Mouse (Mus musculus) E14TG2a.4 (cell line): ENCODE data around the gene Rcsd1.

Experiments used
- CTCF ChIP-seq: conservative IDR thresholded peaks from 2 replicates; pipeline ENCODE4 v1.5.1; 2014; ENCODE audit warnings: low read length
- NANOG ChIP-seq: IDR thresholded peaks from 2 replicates; pipeline ENCODE4 v1.6.1; 2014; ENCODE audit warnings: borderline replicate concordance, low read length, mixed read lengths
- POU5F1 ChIP-seq: IDR thresholded peaks from 2 replicates; pipeline ENCODE4 v1.6.1; 2014; ENCODE audit warnings: low read length, borderline replicate concordance

GRCm38 (mm10) chr1:165713798-165714197 lies 4.2 kb upstream of the Rcsd1 start:
- TF ChIP-seq CTCF (no peak), NANOG (no peak), POU5F1 (no peak)
